Mouse (Mus musculus) forebrain, postnatal 0 days (tissue): Measurements from ENCODE around the gene Copa. TPM values are rescaled to one million over a fixed set of nuclear protein-coding genes. Genes with fewer than 3 reads are reported as not detected.

ENCODE experiments used
- ATAC-seq: fragments of 200-750 bp; cut with Nextera tagmentation; 2 replicates; pipeline ENCODE4 v1.8.0; 2017; ENCODE audit warnings: mild to moderate bottlenecking, moderate library complexity
- DNase-seq: peaks from one replicate; pipeline ENCODE4 v3.0.0-alpha.2; 2015
- H3K27ac ChIP-seq: fragments of 300-500 bp; sonication (generic); 2 replicates; pipeline ENCODE4 v1.5.1; 2014; ENCODE audit warnings: low read depth, mild to moderate bottlenecking, antibody characterized with exemption, low read length, moderate library complexity, mixed read lengths
- H3K27me3 ChIP-seq: fragments of 300-500 bp; sonication (generic); 2 replicates; pipeline ENCODE4 v1.6.1; 2014; ENCODE audit warnings: mild to moderate bottlenecking, low read length, mixed read lengths; ENCODE audit not compliant: insufficient read depth
- H3K36me3 ChIP-seq: fragments of 300-500 bp; sonication (generic); 2 replicates; pipeline ENCODE4 v1.6.1; 2014; ENCODE audit warnings: mild to moderate bottlenecking, moderate library complexity; ENCODE audit not compliant: insufficient read depth
- H3K4me1 ChIP-seq: fragments of 300-500 bp; sonication (generic); 2 replicates; pipeline ENCODE4 v1.6.1; 2014; ENCODE audit warnings: antibody characterized with exemption; ENCODE audit not compliant: insufficient read depth
- H3K4me2 ChIP-seq: fragments of 300-500 bp; sonication (generic); 2 replicates; pipeline ENCODE4 v1.6.1; 2014; ENCODE audit warnings: low read depth, mild to moderate bottlenecking, moderate library complexity
- H3K4me3 ChIP-seq: fragments of 300-500 bp; sonication (generic); 2 replicates; pipeline ENCODE4 v1.5.1; 2014; ENCODE audit warnings: low read depth, low read length, mixed read lengths
- H3K9ac ChIP-seq: fragments of 300-500 bp; sonication (generic); 2 replicates; pipeline ENCODE4 v1.6.1; 2014; ENCODE audit warnings: mild to moderate bottlenecking
- H3K9me3 ChIP-seq: fragments of 300-500 bp; sonication (generic); 2 replicates; pipeline ENCODE4 v1.6.1; 2016; ENCODE audit warnings: low read length
- CTCF ChIP-seq: sonication (generic); IDR thresholded peaks from 2 replicates; pipeline ENCODE4 v1.5.1; 2016; ENCODE audit warnings: antibody characterized with exemption, control low read depth, low read depth
- WGBS: fragments of 180-500 bp; shearing (Covaris S2); extraction: QIAGEN DNeasy Blood & Tissue Kit; methylation state at CpG from one replicate; pipeline ENCODE4 v1.1.7; 2014; 5-methylcytosine and 5-hydroxymethylcytosine counted together
- polyA plus RNA-seq: library from polyadenylated mRNA; unstranded; fragments of >200 nt; fragmentation: Nextera tagmentation; extraction: Ambion mirVana; gene quantifications from 2 replicates; pipeline ENCODE4 v1.2.1, GENCODE M21; 2015
- total RNA-seq: library from RNA; depleted of rRNA; stranded (reverse); fragments of >200 nt; gene quantifications from 2 replicates; pipeline ENCODE4 v1.2.3, GENCODE M21; 2014

Copa gene
- total and polyA plus RNA-seq, 2 experiments from 2014 or later: 151 to 241 TPM

DNA sequence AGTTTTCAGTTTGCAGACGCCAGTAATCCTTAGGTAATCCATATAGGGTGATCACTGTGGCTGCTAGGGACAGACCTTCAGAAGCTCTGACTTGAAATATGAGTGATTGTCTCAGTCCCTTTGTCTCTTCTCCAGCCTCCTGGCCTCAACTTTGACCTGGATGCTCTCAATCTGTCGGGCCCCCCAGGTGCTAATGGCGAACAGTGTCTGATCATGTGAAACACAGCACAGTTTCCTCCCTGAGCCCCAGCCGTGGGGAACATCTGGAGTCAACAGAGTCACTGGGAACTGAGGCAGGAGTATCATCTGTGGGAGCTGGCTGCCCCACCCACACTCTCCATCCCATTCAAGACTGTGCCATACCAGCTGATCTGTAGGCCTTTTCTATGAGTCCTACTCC, 51.7 kb downstream of the Copa start:
- Histone ChIP-seq H3K27ac (no peak overlapping the region), H3K27me3 (no peaks in the 10 kb centered on the region), H3K9ac (no peak overlapping the region), H3K4me2 (no peak overlapping the region), H3K4me3 (no peak overlapping the region), H3K4me1 (no peaks in the 10 kb centered on the region), H3K9me3 (no peaks in the 10 kb centered on the region), H3K36me3 (peaks cover 54% of the 10 kb centered on the region)
- no peak for DNase-seq
- 88% methylated on average over 4 of the region's 4 CpGs for WGBS
- TF ChIP-seq CTCF: no peak
- ATAC-seq: no peak

DNA sequence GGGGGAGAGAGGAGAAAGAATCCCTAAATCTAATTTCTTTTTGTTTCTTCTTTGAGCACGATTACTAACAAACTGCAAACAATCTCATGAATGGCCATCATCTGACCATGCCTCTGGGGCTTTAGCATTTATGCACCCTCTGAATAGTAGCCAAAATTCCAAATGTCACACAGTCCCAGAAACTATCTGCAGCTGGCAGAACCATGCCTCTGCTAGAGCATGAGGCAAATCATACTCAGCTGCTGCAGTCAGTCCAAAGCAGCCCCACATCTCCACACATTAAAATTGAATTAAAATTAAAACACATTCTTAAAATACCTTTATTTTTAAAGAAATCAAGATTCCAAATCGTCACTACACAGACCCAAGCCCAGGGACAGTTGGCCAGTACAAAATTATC, 57.8 kb downstream of the Copa start:
- DNase-seq (no peak), ATAC-seq (no peak)
- no peaks in the 10 kb centered on the region for H3K9me3 ChIP-seq
- no peaks in the 10 kb centered on the region for H3K4me1 ChIP-seq
- H3K4me3 ChIP-seq: no peak overlapping the region
- WGBS: 75% methylated on average over 2 of the region's 2 CpGs
- TF ChIP-seq CTCF: no peak
- H3K36me3 ChIP-seq: 0 out of 2 replicates have a peak, but pooled peaks cover 4% of the 10 kb centered on the region
- no peak overlapping the region for H3K9ac ChIP-seq
- H3K4me2 ChIP-seq: no peak overlapping the region
- no peaks in the 10 kb centered on the region for H3K27me3 ChIP-seq
- no peak overlapping the region for H3K27ac ChIP-seq

DNA sequence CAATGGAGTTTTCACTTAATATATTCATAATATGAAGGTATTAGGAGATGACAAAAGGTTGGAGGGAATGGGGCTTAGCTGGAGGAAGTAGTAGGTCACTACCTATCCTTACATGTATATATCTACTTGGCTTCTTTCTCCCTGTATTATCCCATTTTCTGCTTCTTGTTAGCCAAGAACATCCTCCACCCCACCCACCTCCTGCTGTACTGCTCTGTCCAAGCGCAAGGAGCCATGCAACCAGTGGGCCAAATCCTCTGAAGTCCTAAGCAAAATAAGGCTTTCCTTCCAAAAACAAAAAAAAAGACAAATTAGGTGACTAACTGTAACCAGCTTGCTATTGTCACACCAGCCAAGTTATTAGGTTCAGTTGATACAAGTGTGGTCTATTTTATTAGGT, 58.5 kb downstream of the Copa start:
- Histone ChIP-seq H3K4me1 (no peaks in the 10 kb centered on the region), H3K9ac (no peak overlapping the region), H3K4me2 (no peak overlapping the region), H3K9me3 (no peaks in the 10 kb centered on the region), H3K36me3 (0 out of 2 replicates have a peak, but pooled peaks cover under 1% of the 10 kb centered on the region), H3K4me3 (no peak overlapping the region), H3K27me3 (no peaks in the 10 kb centered on the region), H3K27ac (no peak overlapping the region)
- no peak for DNase-seq
- ATAC-seq: no peak
- WGBS: 97% methylated on average over 1 of the region's 1 CpGs
- no peak for TF ChIP-seq CTCF

DNA sequence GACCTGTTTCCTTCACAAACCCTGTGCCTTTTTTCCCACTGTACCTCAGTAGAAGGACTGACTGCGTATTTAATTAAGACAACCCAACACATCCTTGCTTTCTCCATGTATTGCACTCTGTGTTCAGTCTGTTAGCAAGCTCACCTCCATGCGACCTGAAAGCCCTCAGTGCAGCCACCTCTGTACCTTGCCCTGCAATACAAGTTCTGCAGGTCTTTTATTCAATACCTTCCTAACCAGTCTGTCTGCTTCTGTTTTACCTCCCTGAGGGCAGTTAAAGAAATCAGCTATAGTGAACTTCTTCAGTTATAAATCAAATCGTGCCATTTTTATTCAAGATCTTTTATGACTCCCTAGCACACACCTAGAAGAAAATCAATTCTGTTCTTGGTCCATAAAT, 59.2 kb downstream of the Copa start:
- no peak for DNase-seq
- H3K4me2 ChIP-seq: no peak overlapping the region
- 85% methylated on average over 3 of the region's 3 CpGs for WGBS
- no peak overlapping the region for H3K27ac ChIP-seq
- H3K9me3 ChIP-seq: no peaks in the 10 kb centered on the region
- TF ChIP-seq CTCF: no peak
- no peak for ATAC-seq
- no peaks in the 10 kb centered on the region for H3K36me3 ChIP-seq
- no peaks in the 10 kb centered on the region for H3K27me3 ChIP-seq
- H3K4me3 ChIP-seq: no peak overlapping the region
- H3K9ac ChIP-seq: no peak overlapping the region
- no peaks in the 10 kb centered on the region for H3K4me1 ChIP-seq

DNA sequence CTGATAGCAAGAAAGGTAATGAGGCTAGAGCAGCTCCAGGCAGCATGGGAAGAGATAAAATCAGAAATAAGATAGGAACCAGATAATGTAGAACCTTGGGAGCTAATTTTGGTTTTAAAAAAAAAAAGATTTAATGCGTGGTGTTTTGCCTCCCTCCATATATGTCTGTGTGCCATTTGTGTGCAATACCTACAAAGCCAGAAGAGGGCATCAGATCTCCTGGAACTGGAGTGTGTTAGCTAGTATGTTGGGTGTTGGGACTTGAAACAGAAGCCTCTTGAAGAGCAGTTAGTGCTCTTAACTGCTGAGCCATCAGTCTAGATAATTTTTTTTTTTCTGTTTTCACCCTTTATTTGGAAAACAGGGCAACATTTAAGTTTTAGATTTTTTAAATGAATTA, 61.2 kb downstream of the Copa start:
- H3K4me3 ChIP-seq: no peak overlapping the region
- H3K27me3 ChIP-seq: no peaks in the 10 kb centered on the region
- no peak overlapping the region for H3K9ac ChIP-seq
- ATAC-seq (peak; percentile 32; the same call in 1 of the 2 replicates), DNase-seq (peak; percentile 68)
- no peaks in the 10 kb centered on the region for H3K9me3 ChIP-seq
- 18% methylated on average over 1 of the region's 1 CpGs for WGBS
- H3K36me3 ChIP-seq: no peaks in the 10 kb centered on the region
- no peak overlapping the region for H3K4me2 ChIP-seq
- no peaks in the 10 kb centered on the region for H3K4me1 ChIP-seq
- no peak overlapping the region for H3K27ac ChIP-seq
- TF ChIP-seq CTCF: peak; percentile 73

DNA sequence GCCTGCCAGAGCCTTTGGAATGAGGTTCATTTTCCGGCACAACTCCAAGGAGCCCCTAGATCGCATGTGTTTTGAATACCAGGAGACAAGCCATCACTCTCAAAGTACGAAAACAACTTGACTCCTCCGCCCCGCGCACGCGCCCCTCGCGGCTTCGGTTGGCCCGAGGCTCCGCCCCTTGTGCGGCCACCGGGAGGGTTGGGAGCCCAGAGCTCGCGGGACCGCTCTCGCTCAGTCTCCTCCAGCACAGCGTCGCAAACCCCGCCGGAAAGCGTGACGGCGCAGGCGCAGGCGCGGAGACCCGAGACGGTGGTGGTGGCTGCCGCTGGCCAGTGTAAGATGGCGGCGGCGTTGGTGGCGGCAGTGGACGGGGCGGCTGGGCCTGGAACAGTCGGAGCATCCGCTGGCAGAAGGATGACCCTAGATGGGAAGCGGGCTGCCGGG, 65.5 kb downstream of the Copa start, which contains the start of gene Dcaf8:
Gene Dcaf8 (plus strand): TSS at position 250 of the 444 bp plus-strand sequence.
- peak within 1 kb of the TSS; percentile 92 for H3K27ac ChIP-seq
- H3K4me2 ChIP-seq: peak within 1 kb of the TSS; percentile 47
- peak within 1 kb of the TSS; percentile 100 for H3K9ac ChIP-seq
- peak within 1 kb of the TSS; percentile 99 for H3K4me3 ChIP-seq
- DNase-seq (peak; percentile 97), ATAC-seq (peak; percentile 100)
- H3K27me3 ChIP-seq: no peaks in the 10 kb centered on the region
- H3K4me1 ChIP-seq: peaks cover 10% of the 10 kb centered on the region; the same call in 1 of the 2 replicates
- H3K36me3 ChIP-seq: peaks cover 11% of the 10 kb centered on the region
- H3K9me3 ChIP-seq: no peaks in the 10 kb centered on the region
- TF ChIP-seq CTCF: no peak
- WGBS: 1% methylated on average over 39 of the region's 42 CpGs

DNA sequence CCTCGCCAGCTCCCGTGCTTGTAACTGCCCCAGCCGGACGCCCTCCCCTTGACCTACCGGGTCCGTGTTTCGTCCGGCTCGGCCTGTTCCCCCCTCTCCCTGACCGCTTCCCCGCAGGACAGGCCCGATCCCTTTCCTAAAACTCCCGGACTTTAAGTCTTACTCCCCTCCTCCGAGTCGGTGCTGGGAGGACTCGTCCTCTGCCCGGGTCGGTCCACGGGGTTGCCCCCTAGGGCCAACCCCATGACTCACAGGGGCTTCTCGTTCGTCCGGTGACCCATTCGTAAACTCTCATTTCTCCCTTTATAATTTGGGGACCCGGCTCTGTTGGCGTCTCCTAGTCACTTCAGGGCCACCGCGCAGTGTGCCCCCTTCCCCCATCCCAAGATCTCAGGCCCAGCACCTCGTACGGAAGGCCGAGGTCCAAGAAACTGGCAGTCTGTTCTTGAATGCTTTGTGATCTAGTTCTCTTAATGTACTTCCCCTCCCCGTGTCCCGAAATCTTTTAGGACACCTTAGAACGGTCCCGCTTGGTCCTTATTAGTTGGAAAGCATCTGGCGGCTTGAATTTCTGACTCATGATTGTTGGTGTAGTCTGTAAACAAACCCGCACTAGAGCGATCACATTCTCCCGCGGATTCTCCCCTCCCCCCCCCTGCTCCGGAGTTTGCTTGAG, 66.1 kb downstream of the Copa start:
- ATAC-seq (peak; percentile 40), DNase-seq (peak; percentile 44)
- Histone ChIP-seq H3K9me3 (no peaks in the 10 kb centered on the region), H3K36me3 (peaks cover 16% of the 10 kb centered on the region), H3K4me1 (peaks cover 10% of the 10 kb centered on the region; the same call in 1 of the 2 replicates), H3K4me3 (peak overlapping the region; percentile 99), H3K4me2 (peak overlapping the region; percentile 47), H3K9ac (peak overlapping the region; percentile 100), H3K27me3 (no peaks in the 10 kb centered on the region), H3K27ac (peak overlapping the region; percentile 92)
- WGBS: under 1% methylated on average over 40 of the region's 40 CpGs
- TF ChIP-seq CTCF: peak; percentile 1; the same call in 1 of the 2 replicates
